ENCODE assay signal across 14 mouse cellular contexts in genomic region chr12:111497076-111497475, GRCm38 (mm10). TPM values are rescaled to one million over a fixed set of nuclear protein-coding genes. Genes with fewer than 3 reads are reported as not detected.
DNase-seq lines count a peak whose midpoint lies in the region; ATAC-seq and TF ChIP-seq lines count a peak whose summit lies in the region.
"Had no signal": no experiment of that assay in that cellular context is flagged by ENCODE, and none has a peak within 500 bp of the region (broad histone marks: within the 10 kb centered on the region; RNA-seq: fewer than 3 reads in every experiment).

No protein-coding gene starts in this region.

- H3K4me1 ChIP-seq in CH12.LX (ENCODE audit: control insufficient read depth in 1 of 2, insufficient read depth in 2 of 2) = 0 out of 4 replicates have a peak, but pooled peaks cover 0 to 2% of the 10 kb centered on the region in 2 experiments
- H3K4me1 ChIP-seq: intestine, embryonic 15.5 days had no signal

- in situ Hi-C loops in CH12.LX (cut with MboI; ENCODE audit: low pct_ligation_motif_present, low pct_unique_long_range_greater_than_20kb, low sequenced_read_pairs) = no loop called here

- no peak overlapping the region for H3K4me3 ChIP-seq in CH12.LX (replicated peaks in 1 of 3; ENCODE audit: low read depth in 2 of 3, low read length in 2 of 3, poor library complexity in 1 of 3)
- H3K4me3 ChIP-seq: forebrain, embryonic 12.5 days; intestine, embryonic 15.5 days; megakaryocyte, embryonic 14.5 days had no signal

- intact Hi-C loops in left cerebral cortex, postnatal 4 days (cut with DNase I) = no loop called here
- intact Hi-C loops in left cerebral cortex, postnatal 25 days (cut with DNase I) = no loop called here

- TF ChIP-seq POLR2A in CH12.LX (IDR thresholded peaks at IDR 0.05; ENCODE audit: low read depth, low read length) = no peak

- no peaks in the 10 kb centered on the region for H3K79me2 ChIP-seq in CH12.LX (replicated peaks; ENCODE audit: control insufficient read depth, extremely low read depth, insufficient read depth, poor library complexity, severe bottlenecking)

- TF ChIP-seq RAD21 in CH12.LX (IDR thresholded peaks at IDR 0.05; ENCODE audit: low read depth, low read length) = no peak

- no peak overlapping the region for H3K9ac ChIP-seq in CH12.LX (ENCODE audit: insufficient read depth, low read depth)
- H3K9ac ChIP-seq: forebrain, embryonic 12.5 days; intestine, embryonic 15.5 days had no signal

- no peaks in the 10 kb centered on the region for H3K36me3 ChIP-seq in CH12.LX (replicated peaks in 1 of 2; ENCODE audit: control insufficient read depth in 1 of 2, insufficient read depth in 1 of 2, low read length in 1 of 2)
- H3K36me3 ChIP-seq: forebrain, embryonic 12.5 days; intestine, embryonic 15.5 days had no signal

- peak; percentile 48 to 63; a peak in 3 of 4 replicates for TF ChIP-seq CTCF in CH12.LX (conservative IDR thresholded peaks at IDR 0.05 in 1 of 2, IDR thresholded peaks at IDR 0.05 in 1 of 2; ENCODE audit: low read depth in 2 of 2, low read length in 2 of 2)

- peak; percentile 45 for DNase-seq in embryo, embryonic 10 days (ENCODE audit: low spot score)
- DNase-seq in embryo, embryonic 11 days = no peak
- peak; percentile 21 for DNase-seq in left cerebral cortex, postnatal 4 days
- DNase-seq in left cerebral cortex, postnatal 25 days (ENCODE audit: low spot score in 2 of 2) = no peak
- peak; percentile 24 for DNase-seq in CH12.LX (ENCODE audit: extremely low read depth)
- DNase-seq in urinary bladder, postnatal 10 days (ENCODE audit: low spot score) = no peak
- DNase-seq: adrenal gland, postnatal 36 days; heart, adult 18-20 months had no signal

- dilution Hi-C loops in CH12.LX (cut with MboI; ENCODE audit: extremely low pct_ligation_motif_present, extremely low pct_unique_long_range_greater_than_20kb, low sequenced_read_pairs) = no loop called here

- H3K27me3 ChIP-seq in CH12.LX (replicated peaks) = peaks cover 2% of the 10 kb centered on the region
- H3K27me3 ChIP-seq: forebrain, embryonic 12.5 days; intestine, embryonic 15.5 days had no signal

- TF ChIP-seq EP300 in CH12.LX (IDR thresholded peaks at IDR 0.05; ENCODE audit: low read length) = no peak

- ATAC-seq in erythroblast, adult 5-6 weeks (replicated peaks; ENCODE audit: low FRiP score, poor library complexity, severe bottlenecking) = 0 out of 2 replicates have a peak, but pooled peaks have one; percentile 42
- ATAC-seq in megakaryocyte-erythroid progenitor cell, adult 5-6 weeks (replicated peaks; ENCODE audit: low FRiP score, low TSS enrichment, poor library complexity, severe bottlenecking) = no peak
- ATAC-seq: intestine, embryonic 15.5 days had no signal

- H3K4me2 ChIP-seq in CH12.LX (ENCODE audit: insufficient read depth, low read depth, poor library complexity, severe bottlenecking) = no peak overlapping the region
- H3K4me2 ChIP-seq: forebrain, embryonic 12.5 days; intestine, embryonic 15.5 days had no signal

- no peak overlapping the region for H3K27ac ChIP-seq in CH12.LX (ENCODE audit: insufficient read depth, low read depth)
- H3K27ac ChIP-seq: forebrain, embryonic 12.5 days; intestine, embryonic 15.5 days had no signal

- no peaks in the 10 kb centered on the region for H3K9me3 ChIP-seq in CH12.LX (replicated peaks; ENCODE audit: low read length)
- H3K9me3 ChIP-seq: intestine, embryonic 15.5 days had no signal

TF ChIP-seq in CH12.LX, 34 proteins besides CTCF, POLR2A, EP300 and RAD21:
- TF ChIP-seq NRF1 (IDR thresholded peaks at IDR 0.05; ENCODE audit: low read depth, low read length) (no peak), BHLHE40 (IDR thresholded peaks at IDR 0.05; ENCODE audit: low read depth, low read length) (no peak), MAZ (IDR thresholded peaks at IDR 0.05; ENCODE audit: low read depth, low read length) (no peak), MEF2A (IDR thresholded peaks at IDR 0.05; ENCODE audit: borderline replicate concordance, low read depth, low read length) (no peak), HCFC1 (IDR thresholded peaks at IDR 0.05; ENCODE audit: low read depth, low read length) (no peak), POLR2AphosphoS2 (IDR thresholded peaks at IDR 0.05; ENCODE audit: low read depth, low read length) (no peak), SIN3A (IDR thresholded peaks at IDR 0.05; ENCODE audit: low read length) (no peak), SMC3 (IDR thresholded peaks at IDR 0.05; ENCODE audit: low read depth, low read length) (no peak), JUN (IDR thresholded peaks at IDR 0.05; ENCODE audit: insufficient read depth, low read depth, low read length) (no peak)
TF ChIP-seq in CH12.LX: peak in this region for 0.

RNA-seq across cellular contexts. Expression of gene Gm266, which starts 11.5 kb away (rescaled TPM):
- total RNA-seq in left cerebral cortex, postnatal 4 days (2021) = 1 to 10 TPM; 2.2 to 2.8 TPM
- 1 to 10 TPM; 3.2 to 4.5 TPM for total RNA-seq in left cerebral cortex, postnatal 25 days (2021)
- not detected in 2 replicates for total RNA-seq in CH12.LX (2012; rRNA removed)
- total RNA-seq in CH12.LX (2014; rRNA removed) = not detected in 2 replicates
- not detected in 2 replicates for polyA plus RNA-seq in CH12.LX (2012; ENCODE audit: insufficient read length, low read depth)
- not detected in 2 replicates for total RNA-seq in erythroblast, adult 5-6 weeks (2015; ENCODE audit: low replicate concordance)
- not detected in 2 replicates for total RNA-seq in erythroblast, adult 5-6 weeks (2017; ENCODE audit: low replicate concordance)
- not detected in 2 replicates for total RNA-seq in megakaryocyte-erythroid progenitor cell, adult 5-6 weeks (2014; fragmentation: Nextera tagmentation)
- total RNA-seq in megakaryocyte-erythroid progenitor cell, adult 5-6 weeks (2017) = not detected in 2 replicates
- total RNA-seq: heart, adult 18-20 months; neutrophil, adult 5-6 weeks had no signal

RNA-seq across cellular contexts. Expression of gene Eif5, which starts 40.7 kb away (rescaled TPM):
- 100 to 1,000 TPM; 270 to 278 TPM for total RNA-seq in left cerebral cortex, postnatal 4 days (2021)
- total RNA-seq in left cerebral cortex, postnatal 25 days (2021) = 100 to 1,000 TPM; 243 to 251 TPM
- total RNA-seq in CH12.LX (2012; rRNA removed) = 118 and 129 TPM in 2 replicates
- 156 and 182 TPM in 2 replicates for total RNA-seq in CH12.LX (2014; rRNA removed)
- 282 and 284 TPM in 2 replicates for polyA plus RNA-seq in CH12.LX (2012; ENCODE audit: insufficient read length, low read depth)
- total RNA-seq in erythroblast, adult 5-6 weeks (2015; ENCODE audit: low replicate concordance) = 1,226 and 1,283 TPM in 2 replicates
- total RNA-seq in erythroblast, adult 5-6 weeks (2017; ENCODE audit: low replicate concordance) = 1,807 and 1,822 TPM in 2 replicates
- 212 and 247 TPM in 2 replicates for total RNA-seq in megakaryocyte-erythroid progenitor cell, adult 5-6 weeks (2014; fragmentation: Nextera tagmentation)
- 262 and 337 TPM in 2 replicates for total RNA-seq in megakaryocyte-erythroid progenitor cell, adult 5-6 weeks (2017)

RNA-seq across cellular contexts. Expression of gene Tnfaip2, which starts 54.8 kb away (rescaled TPM):
- under 1 TPM; 0.38 to 0.50 TPM for total RNA-seq in left cerebral cortex, postnatal 4 days (2021)
- total RNA-seq in left cerebral cortex, postnatal 25 days (2021) = under 1 TPM; 0.53 to 0.66 TPM
- total RNA-seq in CH12.LX (2012; rRNA removed) (0.93 and 1.0 TPM in 2 replicates), CH12.LX (2014; rRNA removed) (0.65 and 1.4 TPM in 2 replicates)
- 2.5 and 2.6 TPM in 2 replicates for polyA plus RNA-seq in CH12.LX (2012; ENCODE audit: insufficient read length, low read depth)
- total RNA-seq in erythroblast, adult 5-6 weeks (2015; ENCODE audit: low replicate concordance) = 121 and 131 TPM in 2 replicates
- total RNA-seq in erythroblast, adult 5-6 weeks (2017; ENCODE audit: low replicate concordance) = 287 and 456 TPM in 2 replicates
- 163 and 178 TPM in 2 replicates for total RNA-seq in megakaryocyte-erythroid progenitor cell, adult 5-6 weeks (2014; fragmentation: Nextera tagmentation)
- 102 and 149 TPM in 2 replicates for total RNA-seq in megakaryocyte-erythroid progenitor cell, adult 5-6 weeks (2017)

Comparison
In these comparisons a context has a peak if more than half of its experiments do, and no peak if none do; other contexts are left out.
1. DNase-seq: peak in embryo, embryonic 10 days (single experiment), left cerebral cortex, postnatal 4 days (single experiment) and CH12.LX (single experiment); none in embryo, embryonic 11 days (single experiment), left cerebral cortex, postnatal 25 days (0 of 2) and urinary bladder, postnatal 10 days (single experiment).
2. RNA of gene Tnfaip2, which starts 54.8 kb away (total RNA-seq): 121 to 456 TPM in erythroblast, adult 5-6 weeks and 102 to 178 TPM in megakaryocyte-erythroid progenitor cell, adult 5-6 weeks; 0.65 to 1.4 TPM in CH12.LX, 0.53 to 0.66 TPM in left cerebral cortex, postnatal 25 days and 0.38 to 0.50 TPM in left cerebral cortex, postnatal 4 days; every median in the first group is over 10 times any median in the second.